Mouse (Mus musculus): ENCODE results near the gene Gm12248.

Gene Gm12248

GRCm38 (mm10) chr11:58033635-58034034 is 59.3 kb downstream of the Gm12248 start:
- no peak for DNase-seq (ENCODE audit: low read depth)

- DNase-seq (ENCODE audit: low read depth), result no peak
Measured at GRCm38 (mm10) chr11:58031176-58031575, 61.8 kb downstream of the Gm12248 start.

GRCm38 (mm10) chr11:58029869-58030268 is 63.1 kb downstream of the Gm12248 start:
- DNase-seq (ENCODE audit: low read depth), result no peak

GRCm38 (mm10) chr11:58028981-58029380 is 64.0 kb downstream of the Gm12248 start:
- DNase-seq (ENCODE audit: low read depth), result no peak

GRCm38 (mm10) chr11:58026860-58027259 is 66.1 kb downstream of the Gm12248 start:
- no peak for DNase-seq (ENCODE audit: low read depth)

GRCm38 (mm10) chr11:58026337-58026736 is 66.6 kb downstream of the Gm12248 start:
- DNase-seq (ENCODE audit: low read depth), result no peak

- no peak for DNase-seq (ENCODE audit: low read depth)
Measured at GRCm38 (mm10) chr11:58025881-58026280, 67.1 kb downstream of the Gm12248 start.

GRCm38 (mm10) chr11:58024671-58025070 is 68.3 kb downstream of the Gm12248 start:
- DNase-seq (ENCODE audit: low read depth), result peak; percentile 56

- no peak for DNase-seq (ENCODE audit: low read depth)
Measured at GRCm38 (mm10) chr11:58024271-58024670, 68.7 kb downstream of the Gm12248 start.

- DNase-seq (ENCODE audit: low read depth), result no peak
Measured at GRCm38 (mm10) chr11:58021618-58022017, 71.3 kb downstream of the Gm12248 start.

- no peak for DNase-seq (ENCODE audit: low read depth)
Measured at GRCm38 (mm10) chr11:58021095-58021494, 71.8 kb downstream of the Gm12248 start.

- DNase-seq (ENCODE audit: low read depth), result no peak
Measured at GRCm38 (mm10) chr11:58018701-58019100, 74.2 kb downstream of the Gm12248 start.

- peak; percentile 51 for DNase-seq (ENCODE audit: low read depth)
Measured at GRCm38 (mm10) chr11:58018287-58018686, 74.6 kb downstream of the Gm12248 start.

- DNase-seq (ENCODE audit: low read depth), result no peak
Measured at GRCm38 (mm10) chr11:58017422-58017821, 75.5 kb downstream of the Gm12248 start.

- no peak for DNase-seq (ENCODE audit: low read depth)
Measured at GRCm38 (mm10) chr11:58016371-58016770, 76.6 kb downstream of the Gm12248 start.

- DNase-seq (ENCODE audit: low read depth), result no peak
Measured at GRCm38 (mm10) chr11:58015339-58015738, 77.6 kb downstream of the Gm12248 start.

GRCm38 (mm10) chr11:58014604-58015003 is 78.3 kb downstream of the Gm12248 start:
- DNase-seq (ENCODE audit: low read depth), result no peak

All from 416B (cell line).